Mouse (Mus musculus) kidney, postnatal 0 days (tissue): ENCODE data around the gene Rab11fip5. TPM values are rescaled to one million over a fixed set of nuclear protein-coding genes. Genes with fewer than 3 reads are reported as not detected.

Source experiments
- ATAC-seq: fragments of 200-750 bp; cut with Nextera tagmentation; replicated peaks from 2 replicates; pipeline ENCODE4 v1.8.0; 2017; ENCODE audit warnings: low read depth, moderate number of reproducible peaks, moderate TSS enrichment, moderate library complexity; ENCODE audit not compliant: low FRiP score
- DNase-seq: peaks from one replicate; pipeline ENCODE4 v3.0.0-alpha.2; 2016; ENCODE audit warnings: low spot score
- H3K27ac ChIP-seq: fragments of 300-500 bp; sonication (generic); 2 replicates; pipeline ENCODE4 v1.5.1; 2014; ENCODE audit warnings: mild to moderate bottlenecking
- H3K27me3 ChIP-seq: fragments of 300-500 bp; sonication (generic); 2 replicates; pipeline ENCODE4 v1.6.1; 2014; ENCODE audit warnings: low read length, mixed read lengths; ENCODE audit not compliant: insufficient read depth
- H3K36me3 ChIP-seq: fragments of 300-500 bp; sonication (generic); 2 replicates; pipeline ENCODE4 v1.6.1; 2014; ENCODE audit warnings: low read length, mixed read lengths; ENCODE audit not compliant: insufficient read depth
- H3K4me1 ChIP-seq: fragments of 300-500 bp; sonication (generic); replicated peaks from 2 replicates; pipeline ENCODE4 v1.6.1; 2014; ENCODE audit warnings: antibody characterized with exemption, low read length, mixed read lengths; ENCODE audit not compliant: insufficient read depth
- H3K4me2 ChIP-seq: fragments of 300-500 bp; sonication (generic); 2 replicates; pipeline ENCODE4 v1.6.1; 2014; ENCODE audit warnings: mild to moderate bottlenecking, low read length, moderate library complexity, mixed read lengths
- H3K4me3 ChIP-seq: fragments of 300-500 bp; sonication (generic); replicated peaks from 2 replicates; pipeline ENCODE4 v1.5.1; 2014; ENCODE audit warnings: low read depth, low read length
- H3K9ac ChIP-seq: fragments of 300-500 bp; sonication (generic); 2 replicates; pipeline ENCODE4 v1.6.1; 2014; ENCODE audit warnings: low read depth, low read length
- H3K9me3 ChIP-seq: fragments of 300-500 bp; sonication (generic); replicated peaks from 2 replicates; pipeline ENCODE4 v1.6.1; 2016; ENCODE audit warnings: low read length, inconsistent platforms, mixed read lengths
- CTCF ChIP-seq: IDR thresholded peaks from 2 replicates; pipeline ENCODE4 v1.5.1; 2016; ENCODE audit warnings: antibody characterized with exemption, low read depth, mild to moderate bottlenecking, moderate library complexity
- WGBS: fragments of 180-500 bp; shearing (Covaris S2); extraction: QIAGEN DNeasy Blood & Tissue Kit; methylation state at CpG from one replicate; pipeline ENCODE4 v1.1.7; 2014; 5-methylcytosine and 5-hydroxymethylcytosine counted together
- polyA plus RNA-seq: library from polyadenylated mRNA; unstranded; fragments of >200 nt; fragmentation: Nextera tagmentation; extraction: Ambion mirVana; gene quantifications from 2 replicates; pipeline ENCODE4 v1.2.1, GENCODE M21; 2015

Gene Rab11fip5
- polyA plus RNA-seq, 1 experiment from 2014 or later: 21.0 TPM

- Histone ChIP-seq H3K4me2 (no peak overlapping the region), H3K4me1 (no peaks in the 10 kb centered on the region), H3K4me3 (no peak overlapping the region), H3K27me3 (0 out of 2 replicates have a peak, but pooled peaks cover 7% of the 10 kb centered on the region), H3K27ac (no peak overlapping the region), H3K36me3 (no peaks in the 10 kb centered on the region), H3K9me3 (no peaks in the 10 kb centered on the region), H3K9ac (no peak overlapping the region)
- TF ChIP-seq CTCF: no peak
- WGBS: 68% methylated on average over 10 of the region's 10 CpGs
- DNase-seq (no peak), ATAC-seq (no peak)
These were observed 28.6 kb upstream of the Rab11fip5 start for GRCm38 (mm10) chr6:85403039-85403438.

GRCm38 (mm10) chr6:85402613-85403012 is 28.2 kb upstream of the Rab11fip5 start:
- no peak overlapping the region for H3K4me2 ChIP-seq
- 17% methylated on average over 2 of the region's 2 CpGs for WGBS
- 0 out of 2 replicates have a peak, but pooled peaks cover 3% of the 10 kb centered on the region for H3K27me3 ChIP-seq
- no peak overlapping the region for H3K4me3 ChIP-seq
- H3K27ac ChIP-seq: no peak overlapping the region
- DNase-seq (no peak), ATAC-seq (no peak)
- H3K36me3 ChIP-seq: no peaks in the 10 kb centered on the region
- H3K9ac ChIP-seq: no peak overlapping the region
- TF ChIP-seq CTCF: no peak
- H3K9me3 ChIP-seq: no peaks in the 10 kb centered on the region
- H3K4me1 ChIP-seq: no peaks in the 10 kb centered on the region

GRCm38 (mm10) chr6:85399715-85400114 is 25.3 kb upstream of the Rab11fip5 start:
- no peak overlapping the region for H3K9ac ChIP-seq

GRCm38 (mm10) chr6:85397165-85397564 is 22.7 kb upstream of the Rab11fip5 start:
- peak; percentile 66 for TF ChIP-seq CTCF
- Histone ChIP-seq H3K27ac (no peak overlapping the region), H3K9ac (no peak overlapping the region), H3K4me2 (no peak overlapping the region), H3K36me3 (no peaks in the 10 kb centered on the region), H3K9me3 (no peaks in the 10 kb centered on the region), H3K27me3 (no peaks in the 10 kb centered on the region), H3K4me3 (no peak overlapping the region), H3K4me1 (no peaks in the 10 kb centered on the region)
- ATAC-seq: no peak
- DNase-seq: no peak
- 14% methylated on average over 1 of the region's 1 CpGs for WGBS

More at GRCm38 (mm10) chr6:85399715-85400114, 25.3 kb upstream of the Rab11fip5 start:
- H3K27me3 ChIP-seq: no peaks in the 10 kb centered on the region
- 29% methylated on average over 5 of the region's 5 CpGs for WGBS
- no peak overlapping the region for H3K4me2 ChIP-seq
- 0 out of 2 replicates have a peak, but pooled peaks have one; percentile 6 for TF ChIP-seq CTCF
- H3K36me3 ChIP-seq: no peaks in the 10 kb centered on the region
- no peak overlapping the region for H3K4me3 ChIP-seq
- no peaks in the 10 kb centered on the region for H3K4me1 ChIP-seq
- no peaks in the 10 kb centered on the region for H3K9me3 ChIP-seq
- ATAC-seq (peak; percentile 49; the same call in 1 of the 2 replicates), DNase-seq (no peak)
- no peak overlapping the region for H3K27ac ChIP-seq

GRCm38 (mm10) chr6:85395360-85395759 is 20.9 kb upstream of the Rab11fip5 start:
- no peaks in the 10 kb centered on the region for H3K36me3 ChIP-seq
- no peak overlapping the region for H3K4me2 ChIP-seq
- H3K9ac ChIP-seq: no peak overlapping the region
- TF ChIP-seq CTCF: no peak
- 84% methylated on average over 2 of the region's 2 CpGs for WGBS
- H3K4me3 ChIP-seq: no peak overlapping the region
- DNase-seq: no peak
- H3K4me1 ChIP-seq: no peaks in the 10 kb centered on the region
- H3K27ac ChIP-seq: no peak overlapping the region
- H3K27me3 ChIP-seq: no peaks in the 10 kb centered on the region
- no peaks in the 10 kb centered on the region for H3K9me3 ChIP-seq
- no peak for ATAC-seq

DNA sequence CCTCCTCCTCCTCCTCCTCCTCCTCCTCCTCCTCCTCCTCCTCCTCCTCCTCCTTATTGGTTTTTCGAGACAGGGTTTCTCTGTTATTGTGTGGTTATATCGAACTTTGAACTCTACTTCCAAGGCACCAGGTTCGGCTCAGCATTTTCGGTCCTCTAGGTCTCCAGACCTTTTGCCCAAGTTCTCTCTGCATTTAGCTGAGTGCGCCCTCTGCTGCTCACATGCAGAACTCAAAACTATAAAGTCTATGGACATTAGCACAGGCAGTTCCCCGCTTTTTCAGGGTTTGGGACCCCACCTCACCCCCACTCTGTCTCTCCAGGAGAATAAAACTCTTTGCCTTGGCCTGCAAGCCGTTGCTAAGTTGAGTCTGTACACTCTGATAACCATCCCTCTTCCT is 17.4 kb upstream of the Rab11fip5 start:
- Histone ChIP-seq H3K4me3 (no peak overlapping the region), H3K27ac (no peak overlapping the region), H3K4me2 (no peak overlapping the region), H3K27me3 (no peaks in the 10 kb centered on the region), H3K4me1 (no peaks in the 10 kb centered on the region), H3K36me3 (no peaks in the 10 kb centered on the region), H3K9me3 (no peaks in the 10 kb centered on the region), H3K9ac (no peak overlapping the region)
- 15% methylated on average over 7 of the region's 7 CpGs for WGBS
- ATAC-seq (0 out of 2 replicates have a peak, but pooled peaks have one; percentile 33), DNase-seq (peak; percentile 85)
- peak; percentile 84 for TF ChIP-seq CTCF

- no peak overlapping the region for H3K9ac ChIP-seq
- H3K27ac ChIP-seq: no peak overlapping the region
- H3K4me1 ChIP-seq: no peaks in the 10 kb centered on the region
- H3K36me3 ChIP-seq: no peaks in the 10 kb centered on the region
- no peaks in the 10 kb centered on the region for H3K27me3 ChIP-seq
- DNase-seq (no peak), ATAC-seq (no peak)
- H3K9me3 ChIP-seq: no peaks in the 10 kb centered on the region
- 80% methylated on average over 5 of the region's 5 CpGs for WGBS
- no peak for TF ChIP-seq CTCF
- H3K4me2 ChIP-seq: no peak overlapping the region
- H3K4me3 ChIP-seq: no peak overlapping the region
These were observed 14.2 kb upstream of the Rab11fip5 start for GRCm38 (mm10) chr6:85388608-85389007.
